Mouse (Mus musculus): ENCODE measurements around the gene Dgat2. TPM values are rescaled to one million over a fixed set of nuclear protein-coding genes. Genes with fewer than 3 reads are reported as not detected.

Gene Dgat2
- total and polyA plus RNA-seq, 3 experiments, result 1.6 to 2.8 (median 1.7) TPM

DNA sequence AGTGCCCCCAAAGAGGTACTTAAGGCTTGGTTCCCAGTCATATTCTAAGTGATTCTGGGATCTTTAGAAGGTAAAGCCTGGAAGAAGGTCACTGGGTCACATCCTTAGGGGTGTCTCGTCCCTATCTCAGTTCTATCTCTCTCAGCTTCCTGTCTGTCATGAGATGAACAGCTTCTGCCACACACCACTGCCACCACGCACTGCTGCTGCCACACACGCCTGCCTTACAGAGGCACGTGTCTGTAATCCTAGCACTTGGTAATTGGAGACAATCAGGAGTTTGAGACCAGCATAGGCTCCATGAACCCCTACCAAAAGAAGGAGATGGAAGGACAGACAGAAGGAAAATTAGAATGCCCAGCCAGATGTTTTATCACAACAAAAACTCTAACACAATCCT lies 62.4 kb downstream of the Dgat2 start:
- Histone ChIP-seq H3K4me2 (ENCODE audit: insufficient read depth, low read depth, poor library complexity, severe bottlenecking) (no peak overlapping the region), H3K9me3 (replicated peaks; ENCODE audit: low read length) (peaks cover 12% of the 10 kb centered on the region), H3K27me3 (replicated peaks) (no peaks in the 10 kb centered on the region), H3K36me3 (replicated peaks in 1 of 2; ENCODE audit: control insufficient read depth in 1 of 2, insufficient read depth in 1 of 2, low read length in 1 of 2) (peaks cover 3 to 53% of the 10 kb centered on the region in 2 experiments), H3K4me1 (ENCODE audit: control insufficient read depth in 1 of 2, insufficient read depth in 2 of 2) (peaks cover 8 to 96% of the 10 kb centered on the region in 2 experiments), H3K79me2 (replicated peaks; ENCODE audit: control insufficient read depth, extremely low read depth, insufficient read depth, poor library complexity, severe bottlenecking) (peaks cover 4% of the 10 kb centered on the region; the same call in 1 of the 2 replicates), H3K27ac (ENCODE audit: insufficient read depth, low read depth) (no peak overlapping the region), H3K4me3 (replicated peaks in 1 of 3; ENCODE audit: low read depth in 2 of 3, low read length in 2 of 3, poor library complexity in 1 of 3) (no peak overlapping the region), H3K9ac (ENCODE audit: insufficient read depth, low read depth) (no peak overlapping the region)
- in situ Hi-C loops (cut with MboI; ENCODE audit: low pct_ligation_motif_present, low pct_unique_long_range_greater_than_20kb, low sequenced_read_pairs) (no loop called here), dilution Hi-C loops (cut with MboI; ENCODE audit: extremely low pct_ligation_motif_present, extremely low pct_unique_long_range_greater_than_20kb, low sequenced_read_pairs) (no loop called here)
- DNase-seq (ENCODE audit: extremely low read depth), result no peak
- TF ChIP-seq PAX5 (IDR thresholded peaks at IDR 0.05; ENCODE audit: low read length), result no peak
- peak; percentile 50 for TF ChIP-seq BHLHE40 (IDR thresholded peaks at IDR 0.05; ENCODE audit: low read depth, low read length)

DNA sequence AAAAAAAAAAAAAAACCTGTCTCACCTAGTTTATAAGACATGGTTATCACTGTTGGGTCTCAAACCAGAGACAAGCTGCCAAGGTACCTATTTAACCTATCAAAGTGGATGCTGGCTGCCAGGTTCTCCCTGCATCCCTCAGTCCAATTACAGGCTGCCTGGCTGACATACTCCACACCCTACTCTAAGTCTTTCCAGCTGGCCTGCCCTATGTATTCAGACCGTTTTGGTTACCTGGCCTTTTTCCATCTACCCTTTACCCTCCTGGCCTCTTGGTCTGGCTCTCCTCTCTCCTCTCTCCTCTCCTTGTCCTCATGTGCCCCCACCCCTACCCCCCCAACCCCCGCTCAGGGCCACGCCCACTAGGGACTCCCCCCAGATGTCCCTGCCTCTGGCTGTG lies 65.7 kb downstream of the Dgat2 start:
- H3K36me3 ChIP-seq (replicated peaks in 1 of 2; ENCODE audit: control insufficient read depth in 1 of 2, insufficient read depth in 1 of 2, low read length in 1 of 2), result peaks cover 3 to 63% of the 10 kb centered on the region in 2 experiments
- no peaks in the 10 kb centered on the region; the same call in 1 of the 2 replicates for H3K79me2 ChIP-seq (replicated peaks; ENCODE audit: control insufficient read depth, extremely low read depth, insufficient read depth, poor library complexity, severe bottlenecking)
- DNase-seq (ENCODE audit: extremely low read depth), result no peak
- no peak overlapping the region for H3K27ac ChIP-seq (ENCODE audit: insufficient read depth, low read depth)
- H3K4me3 ChIP-seq (replicated peaks in 1 of 3; ENCODE audit: low read depth in 2 of 3, low read length in 2 of 3, poor library complexity in 1 of 3), result no peak overlapping the region
- H3K9me3 ChIP-seq (replicated peaks; ENCODE audit: low read length), result no peaks in the 10 kb centered on the region
- no peak overlapping the region for H3K4me2 ChIP-seq (ENCODE audit: insufficient read depth, low read depth, poor library complexity, severe bottlenecking)
- H3K4me1 ChIP-seq (ENCODE audit: control insufficient read depth in 1 of 2, insufficient read depth in 2 of 2), result peaks cover 8 to 88% of the 10 kb centered on the region in 2 experiments
- no peak overlapping the region for H3K9ac ChIP-seq (ENCODE audit: insufficient read depth, low read depth)
- in situ Hi-C loops (cut with MboI; ENCODE audit: low pct_ligation_motif_present, low pct_unique_long_range_greater_than_20kb, low sequenced_read_pairs), result no loop called here
- dilution Hi-C loops (cut with MboI; ENCODE audit: extremely low pct_ligation_motif_present, extremely low pct_unique_long_range_greater_than_20kb, low sequenced_read_pairs), result no loop called here
- no peak for TF ChIP-seq TCF12 (IDR thresholded peaks at IDR 0.05; ENCODE audit: low read depth, low read length)
- no peak for TF ChIP-seq ZMIZ1 (IDR thresholded peaks at IDR 0.05; ENCODE audit: low read depth, low read length)
- TF ChIP-seq TBP (conservative IDR thresholded peaks at IDR 0.05; ENCODE audit: low read depth, low read length), result no peak
- TF ChIP-seq CHD2 (IDR thresholded peaks at IDR 0.05; ENCODE audit: low read length), result no peak
- TF ChIP-seq MYC (IDR thresholded peaks at IDR 0.05; ENCODE audit: low read depth, low read length), result no peak
- no peak for TF ChIP-seq JUN (IDR thresholded peaks at IDR 0.05; ENCODE audit: insufficient read depth, low read depth, low read length)
- no peak for TF ChIP-seq ZKSCAN1 (IDR thresholded peaks at IDR 0.05; ENCODE audit: borderline replicate concordance, low read depth, low read length)
- TF ChIP-seq EP300 (IDR thresholded peaks at IDR 0.05; ENCODE audit: low read length), result no peak
- TF ChIP-seq USF1 (IDR thresholded peaks at IDR 0.05; ENCODE audit: low read depth, low read length), result no peak
- TF ChIP-seq MEF2A (IDR thresholded peaks at IDR 0.05; ENCODE audit: borderline replicate concordance, low read depth, low read length), result no peak
- no peak for TF ChIP-seq CHD1 (IDR thresholded peaks at IDR 0.05; ENCODE audit: low read depth, low read length)
- no peak for TF ChIP-seq ELF1 (IDR thresholded peaks at IDR 0.05; ENCODE audit: low read depth, low read length)
- TF ChIP-seq MXI1 (IDR thresholded peaks at IDR 0.05; ENCODE audit: low read depth, low read length), result no peak
- TF ChIP-seq E2F4 (IDR thresholded peaks at IDR 0.05; ENCODE audit: insufficient replicate concordance, low read depth, low read length), result no peak
- TF ChIP-seq SMC3 (IDR thresholded peaks at IDR 0.05; ENCODE audit: low read depth, low read length), result no peak
- TF ChIP-seq PAX5 (IDR thresholded peaks at IDR 0.05; ENCODE audit: low read length), result no peak
- no peak for TF ChIP-seq GABPA (IDR thresholded peaks at IDR 0.05; ENCODE audit: insufficient replicate concordance, low read depth, low read length)
- H3K27me3 ChIP-seq (replicated peaks), result no peaks in the 10 kb centered on the region

All from CH12.LX (cell line).